Mouse (Mus musculus): ENCODE data around the gene Ptgr1. TPM values are rescaled to one million over a fixed set of nuclear protein-coding genes. Genes with fewer than 3 reads are reported as not detected.

Ptgr1 gene
- total RNA-seq (2021): 14.6 and 18.1 TPM in 2 replicates
- long read RNA-seq, experiment 1, transcript Ptgr1-201 (10 exons, 2,296 nt): major isoform, 25 of 28 reads
- long read RNA-seq, experiment 1, partial matches to known transcripts: 1 of 28 reads
- long read RNA-seq, experiment 1, other reads (novel, unspliced or antisense): 2 of 28 reads
- long read RNA-seq, experiment 2, transcript Ptgr1-201 (10 exons, 2,296 nt): major isoform, 13 of 18 reads
- long read RNA-seq, experiment 2, partial matches to known transcripts: 2 of 18 reads
- long read RNA-seq, experiment 2, other reads (novel, unspliced or antisense): 3 of 18 reads

GRCm38 (mm10) chr4:58986540-58987190, at the start of gene Ptgr1:
Ptgr1 (minus strand) TSS chr4:58987119.
- DNase-seq: peak; percentile 91

- no peak for DNase-seq
These were observed 48.9 kb upstream of the Ptgr1 start for GRCm38 (mm10) chr4:59035786-59036350.

GRCm38 (mm10) chr4:59034918-59035785, 48.2 kb upstream of the Ptgr1 start, which contains the start of gene Gng10:
Gng10 (plus strand) TSS chr4:59035088.
- peak; percentile 86 for DNase-seq

- DNase-seq: peak; percentile 18
These were observed 47.5 kb upstream of the Ptgr1 start for GRCm38 (mm10) chr4:59034325-59034917.

- no peak for DNase-seq
These were observed 30.0 kb upstream of the Ptgr1 start for GRCm38 (mm10) chr4:59016922-59017321.

GRCm38 (mm10) chr4:59015181-59015580, 28.3 kb upstream of the Ptgr1 start:
- DNase-seq: peak; percentile 20

GRCm38 (mm10) chr4:59011446-59011845, 24.5 kb upstream of the Ptgr1 start:
- DNase-seq: no peak

- DNase-seq: no peak
These were observed 22.8 kb upstream of the Ptgr1 start for GRCm38 (mm10) chr4:59009696-59010095.

- DNase-seq: no peak
These were observed 22.3 kb upstream of the Ptgr1 start for GRCm38 (mm10) chr4:59009186-59009585.

- no peak for DNase-seq
These were observed 21.1 kb upstream of the Ptgr1 start for GRCm38 (mm10) chr4:59007974-59008373.

- DNase-seq: peak; percentile 28
These were observed 20.1 kb upstream of the Ptgr1 start for GRCm38 (mm10) chr4:59007016-59007415.

- no peak for DNase-seq
These were observed 19.3 kb upstream of the Ptgr1 start for GRCm38 (mm10) chr4:59006211-59006610.

GRCm38 (mm10) chr4:59003806-59004200, 16.9 kb upstream of the Ptgr1 start:
- DNase-seq: no peak

- DNase-seq: peak; percentile 95
These were observed 16.3 kb upstream of the Ptgr1 start, which contains the start of gene Gm20503 for GRCm38 (mm10) chr4:59002948-59003805. Gm20503 (plus strand) TSS chr4:59003210.

GRCm38 (mm10) chr4:59000614-59001013, 13.7 kb upstream of the Ptgr1 start:
- peak; percentile 72 for DNase-seq

- peak; percentile 83 for DNase-seq
These were observed 12.8 kb upstream of the Ptgr1 start for GRCm38 (mm10) chr4:58999686-59000085.

GRCm38 (mm10) chr4:58998688-58999087, 11.8 kb upstream of the Ptgr1 start:
- DNase-seq: no peak

- peak; percentile 34 for DNase-seq
These were observed 10.2 kb upstream of the Ptgr1 start for GRCm38 (mm10) chr4:58997081-58997480.

GRCm38 (mm10) chr4:58995251-58995693, 8.4 kb upstream of the Ptgr1 start:
- DNase-seq: peak; percentile 62

- DNase-seq: peak; percentile 17
These were observed 7.8 kb upstream of the Ptgr1 start, which contains the start of gene Dnajc25 for GRCm38 (mm10) chr4:58994762-58995161. Dnajc25 (plus strand) TSS chr4:58995062.

GRCm38 (mm10) chr4:58992195-58992594, 5.3 kb upstream of the Ptgr1 start:
- no peak for DNase-seq
